Mouse (Mus musculus) heart, postnatal 0 days (tissue): ENCODE measurements around the gene Nfatc3. TPM values are rescaled to one million over a fixed set of nuclear protein-coding genes. Genes with fewer than 3 reads are reported as not detected.
A peak's percentile ranks its signal among the peaks of the same experiment; 100 is the strongest.

ENCODE experiments used
- ATAC-seq: fragments of 200-750 bp; cut with Nextera tagmentation; 2 replicates; pipeline ENCODE4 v1.8.0; 2017; ENCODE audit warnings: low read depth, moderate number of reproducible peaks, moderate library complexity; ENCODE audit not compliant: insufficient read depth
- DNase-seq: peaks from one replicate; pipeline ENCODE4 v3.0.0-alpha.2; 2016; ENCODE audit warnings: low spot score
- H3K27ac ChIP-seq: fragments of 300-500 bp; sonication (generic); 2 replicates; pipeline ENCODE4 v1.5.1; 2014; ENCODE audit warnings: low read depth, mild to moderate bottlenecking
- H3K27me3 ChIP-seq: fragments of 300-500 bp; sonication (generic); 2 replicates; pipeline ENCODE4 v1.6.1; 2014; ENCODE audit warnings: low read length, mixed read lengths; ENCODE audit not compliant: control insufficient read depth, insufficient read depth
- H3K36me3 ChIP-seq: fragments of 300-500 bp; sonication (generic); replicated peaks from 2 replicates; pipeline ENCODE4 v1.6.1; 2014; ENCODE audit warnings: low read length, mixed read lengths; ENCODE audit not compliant: control insufficient read depth, insufficient read depth
- H3K4me1 ChIP-seq: fragments of 300-500 bp; sonication (generic); 2 replicates; pipeline ENCODE4 v1.6.1; 2014; ENCODE audit warnings: antibody characterized with exemption; ENCODE audit not compliant: control insufficient read depth, insufficient read depth
- H3K4me2 ChIP-seq: fragments of 300-500 bp; sonication (generic); 2 replicates; pipeline ENCODE4 v1.6.1; 2014; ENCODE audit warnings: low read depth, mild to moderate bottlenecking, low read length, moderate library complexity
- H3K4me3 ChIP-seq: fragments of 300-500 bp; sonication (generic); 2 replicates; pipeline ENCODE4 v1.5.1; 2014; ENCODE audit warnings: low read depth, low read length
- H3K9ac ChIP-seq: fragments of 300-500 bp; sonication (generic); replicated peaks from 2 replicates; pipeline ENCODE4 v1.6.1; 2014; ENCODE audit warnings: low read depth, low read length, mixed read lengths
- H3K9me3 ChIP-seq: fragments of 300-500 bp; sonication (generic); replicated peaks from 2 replicates; pipeline ENCODE4 v1.6.1; 2016; ENCODE audit warnings: low read length; ENCODE audit not compliant: control insufficient read depth
- CTCF ChIP-seq: IDR thresholded peaks from 2 replicates; pipeline ENCODE4 v1.5.1; 2016; ENCODE audit warnings: antibody characterized with exemption, control low read depth, low read depth
- EP300 ChIP-seq: IDR thresholded peaks from 2 replicates; pipeline ENCODE4 v1.6.1; 2016; ENCODE audit warnings: antibody characterized with exemption, low read depth
- WGBS: fragments of 180-500 bp; shearing (Covaris S2); extraction: QIAGEN DNeasy Blood & Tissue Kit; methylation state at CpG from one replicate; pipeline ENCODE4 v1.1.7; 2014; 5-methylcytosine and 5-hydroxymethylcytosine counted together
- polyA plus RNA-seq: library from polyadenylated mRNA; unstranded; fragments of >200 nt; fragmentation: Nextera tagmentation; extraction: Ambion mirVana; gene quantifications from 2 replicates; pipeline ENCODE4 v1.2.1, GENCODE M21; 2015
- total RNA-seq: library from RNA; depleted of rRNA; stranded (reverse); fragments of >200 nt; gene quantifications from 2 replicates; pipeline ENCODE4 v1.2.3, GENCODE M21; 2014; ENCODE audit warnings: low replicate concordance

Gene Nfatc3
- total and polyA plus RNA-seq, 2 experiments from 2014 or later, result 2.0 to 26.6 TPM

- no peak for TF ChIP-seq CTCF
Observed at GRCm38 (mm10) chr8:106059613-106060371, 1.2 kb downstream of the Nfatc3 start.

GRCm38 (mm10) chr8:106060521-106060920 is 1.9 kb downstream of the Nfatc3 start:
- ATAC-seq (no peak), DNase-seq (peak; percentile 19)
- Histone ChIP-seq H3K4me2 (peak overlapping the region; percentile 79), H3K36me3 (no peaks in the 10 kb centered on the region), H3K4me3 (peak overlapping the region; percentile 89), H3K4me1 (peaks cover 15% of the 10 kb centered on the region), H3K27me3 (no peaks in the 10 kb centered on the region), H3K9ac (peak overlapping the region; percentile 90), H3K9me3 (no peaks in the 10 kb centered on the region), H3K27ac (peak overlapping the region; percentile 96)
- 2% methylated on average over 3 of the region's 3 CpGs for WGBS
- TF ChIP-seq CTCF (no peak), EP300 (no peak)

More at GRCm38 (mm10) chr8:106059613-106060371, 1.2 kb downstream of the Nfatc3 start:
- Histone ChIP-seq H3K9ac (peak overlapping the region; percentile 90), H3K27me3 (no peaks in the 10 kb centered on the region), H3K4me1 (peaks cover 15% of the 10 kb centered on the region), H3K27ac (peak overlapping the region; percentile 96), H3K4me2 (peak overlapping the region; percentile 79), H3K4me3 (peak overlapping the region; percentile 89), H3K36me3 (no peaks in the 10 kb centered on the region), H3K9me3 (no peaks in the 10 kb centered on the region)
- DNase-seq, result peak; percentile 40
- under 1% methylated on average over 81 of the region's 83 CpGs for WGBS
- peak; percentile 62 for ATAC-seq

GRCm38 (mm10) chr8:106061686-106062085 is 3.0 kb downstream of the Nfatc3 start:
- H3K4me3 ChIP-seq, result peak overlapping the region; percentile 89; the same call in 1 of the 2 replicates
- WGBS, result 88% methylated on average over 6 of the region's 6 CpGs
- TF ChIP-seq CTCF, result no peak
- no peak for TF ChIP-seq EP300
- H3K9ac ChIP-seq, result no peak overlapping the region; the same call in 1 of the 2 replicates
- H3K36me3 ChIP-seq, result no peaks in the 10 kb centered on the region
- no peaks in the 10 kb centered on the region for H3K9me3 ChIP-seq
- no peak overlapping the region for H3K27ac ChIP-seq
- H3K27me3 ChIP-seq, result no peaks in the 10 kb centered on the region
- no peak for DNase-seq
- peak overlapping the region; percentile 79 for H3K4me2 ChIP-seq
- no peak for ATAC-seq
- peaks cover 15% of the 10 kb centered on the region for H3K4me1 ChIP-seq

- no peak for ATAC-seq
- H3K27me3 ChIP-seq, result no peaks in the 10 kb centered on the region
- H3K36me3 ChIP-seq, result no peaks in the 10 kb centered on the region
- DNase-seq, result no peak
- no peak overlapping the region for H3K9ac ChIP-seq
- H3K9me3 ChIP-seq, result no peaks in the 10 kb centered on the region
- 92% methylated on average over 7 of the region's 7 CpGs for WGBS
- no peak for TF ChIP-seq CTCF
- TF ChIP-seq EP300, result no peak
- H3K4me2 ChIP-seq, result no peak overlapping the region
- no peak overlapping the region for H3K4me3 ChIP-seq
- H3K4me1 ChIP-seq, result peaks cover 15% of the 10 kb centered on the region
- no peak overlapping the region for H3K27ac ChIP-seq
Observed at GRCm38 (mm10) chr8:106063046-106063445, 4.4 kb downstream of the Nfatc3 start.

- Histone ChIP-seq H3K4me3 (no peak overlapping the region), H3K27ac (no peak overlapping the region), H3K27me3 (no peaks in the 10 kb centered on the region), H3K4me1 (peaks cover 5% of the 10 kb centered on the region), H3K9ac (no peak overlapping the region), H3K4me2 (no peak overlapping the region), H3K9me3 (no peaks in the 10 kb centered on the region), H3K36me3 (no peaks in the 10 kb centered on the region)
- no peak for DNase-seq
- TF ChIP-seq CTCF (no peak), EP300 (no peak)
- 92% methylated on average over 2 of the region's 2 CpGs for WGBS
- ATAC-seq, result no peak
Observed at GRCm38 (mm10) chr8:106066721-106067120, 8.1 kb downstream of the Nfatc3 start.
